Mouse (Mus musculus) erythroblast, adult 5-6 weeks (primary cell): ENCODE measurements around the gene Tcta. TPM values are rescaled to one million over a fixed set of nuclear protein-coding genes. Genes with fewer than 3 reads are reported as not detected.
"Not testable (repeated sequence)": the region's sequence is repeated elsewhere in the genome, so short reads cannot be mapped to it uniquely, and the experiment has no call there.

Experiments
- ATAC-seq: replicated peaks from 2 replicates; pipeline ENCODE4 v1.8.0; 2016; ENCODE audit warnings: moderate number of reproducible peaks, mild to moderate bottlenecking, moderate TSS enrichment, inconsistent platforms; ENCODE audit not compliant: poor library complexity, low FRiP score, severe bottlenecking
- total RNA-seq, 2 experiments: library from RNA; stranded (forward) in 1 of 2; stranded (reverse) in 1 of 2; fragments of 150-400 nt in 1 of 2; fragments of 200-764, 138-1000 nt in 1 of 2; gene quantifications; 2 replicates each; pipeline versions ENCODE4 v1.2.3 to v1.2.4; 2015 to 2017; ENCODE audit warnings: low replicate concordance in 2 of 2

Tcta gene
- total RNA-seq, 2 experiments from 2014 or later = 4.1 to 6.1 TPM

DNA sequence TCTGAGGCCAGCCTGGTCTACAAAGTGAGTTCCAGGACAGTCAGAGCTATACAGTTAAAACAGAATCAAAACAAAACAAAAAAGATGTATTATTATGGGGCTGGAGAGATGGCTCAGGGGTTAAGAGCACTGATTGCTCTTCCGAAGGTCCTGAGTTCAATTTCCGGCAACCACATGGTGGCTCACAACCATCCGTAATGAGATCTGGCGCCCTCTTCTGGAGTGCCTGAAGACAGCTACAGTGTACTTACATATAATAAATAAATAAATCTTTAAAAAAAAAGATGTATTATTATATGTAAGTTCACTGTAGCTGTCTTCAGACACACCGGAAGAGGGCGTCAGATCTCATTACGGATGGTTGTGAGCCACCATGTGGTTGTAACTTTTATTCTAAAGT is 16.1 kb upstream of the Tcta start:
- ATAC-seq = not testable (repeated sequence)

DNA sequence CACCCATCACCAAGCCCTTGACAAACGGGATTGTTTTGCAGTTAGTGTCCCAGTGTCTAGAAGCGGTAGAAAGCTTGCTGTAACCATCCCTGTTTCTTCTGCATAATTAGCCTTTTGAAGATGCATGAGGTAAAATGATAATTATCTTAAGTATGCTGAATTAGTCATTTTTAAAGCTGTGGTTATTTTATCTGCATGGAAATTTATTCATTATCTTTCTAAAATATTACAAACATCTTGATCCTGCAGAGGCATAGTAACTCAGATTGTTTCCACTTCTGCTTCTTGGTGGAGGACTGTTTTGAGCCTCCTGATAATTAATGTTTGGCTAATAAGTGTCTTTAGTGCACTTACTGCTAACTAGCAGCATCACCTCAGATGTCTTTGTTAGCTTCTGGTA is 12.5 kb upstream of the Tcta start:
- ATAC-seq = no peak

DNA sequence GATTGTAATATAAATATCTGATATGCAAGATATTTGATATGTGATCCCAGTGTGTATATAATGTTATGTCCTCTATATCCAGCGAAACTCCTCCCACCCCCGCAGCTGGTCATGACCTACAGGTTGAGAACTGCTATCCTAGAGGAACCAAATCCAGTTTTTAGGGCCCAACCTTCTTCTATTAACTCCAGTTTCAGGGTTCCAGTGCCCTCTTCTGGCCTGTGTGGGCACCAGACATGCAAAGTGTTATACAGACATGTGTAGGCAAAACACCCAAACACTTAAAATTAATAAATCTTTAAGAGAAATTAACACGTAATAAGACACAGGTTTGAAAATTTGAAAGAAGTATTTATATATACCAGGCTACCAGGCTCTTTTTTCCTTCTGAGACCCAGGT is 11.6 kb upstream of the Tcta start:
- peak; percentile 68 for ATAC-seq

DNA sequence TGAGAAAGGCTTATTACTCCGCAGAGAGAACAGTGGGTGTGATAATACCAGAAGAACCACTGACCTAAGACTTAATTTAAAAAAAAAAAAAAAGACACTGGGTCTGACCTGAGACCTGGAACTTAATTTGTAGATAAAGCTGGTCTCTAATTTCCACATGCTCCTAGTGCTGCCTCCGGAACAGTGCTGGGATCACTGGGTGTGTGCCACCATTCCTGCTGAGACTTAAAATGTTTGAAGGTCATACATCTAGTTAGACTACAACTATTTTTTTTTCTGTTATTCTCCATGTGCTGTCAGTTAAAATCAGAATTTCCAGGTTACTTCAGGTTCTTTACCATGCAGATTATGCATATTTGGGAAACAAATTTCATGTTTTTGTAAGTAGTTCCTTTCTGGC is 2.2 kb upstream of the Tcta start:
- ATAC-seq = no peak

DNA sequence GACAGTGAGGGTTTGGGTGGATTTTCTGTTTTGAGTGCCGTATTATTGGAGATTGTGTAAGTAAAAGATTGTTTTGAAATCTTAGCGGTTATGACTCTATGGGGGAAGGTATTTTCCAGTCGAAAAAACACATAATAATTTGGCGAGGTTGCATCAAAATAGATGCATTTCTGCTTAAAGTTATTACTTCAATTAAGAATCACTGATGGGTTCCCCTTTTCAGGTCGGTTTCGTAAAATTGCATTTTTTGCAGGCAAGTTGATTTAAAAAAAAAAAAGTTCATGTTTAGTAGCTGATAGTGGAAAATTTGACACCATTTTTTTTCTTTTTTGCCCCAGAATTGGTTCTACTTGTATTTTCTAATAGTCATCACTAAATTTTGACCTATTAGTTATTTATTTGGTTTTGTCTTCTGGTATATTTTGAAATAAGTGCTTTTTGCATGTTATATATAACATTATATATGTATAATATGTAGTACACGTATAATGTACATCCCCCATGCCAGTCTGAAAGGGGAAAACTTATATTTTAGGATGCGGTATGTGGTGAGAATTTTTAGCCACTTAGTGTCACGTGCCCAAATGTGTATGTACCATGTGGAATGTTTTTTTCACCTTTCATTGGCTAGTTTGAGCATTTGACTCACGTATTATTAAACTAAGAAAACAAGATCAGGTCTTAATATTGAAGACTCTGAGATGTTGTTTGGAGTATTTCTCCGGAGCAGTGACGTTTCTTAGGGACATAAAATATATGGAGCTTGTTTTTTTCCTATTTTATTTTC is 1.3 kb upstream of the Tcta start:
- ATAC-seq = peak; percentile 44

DNA sequence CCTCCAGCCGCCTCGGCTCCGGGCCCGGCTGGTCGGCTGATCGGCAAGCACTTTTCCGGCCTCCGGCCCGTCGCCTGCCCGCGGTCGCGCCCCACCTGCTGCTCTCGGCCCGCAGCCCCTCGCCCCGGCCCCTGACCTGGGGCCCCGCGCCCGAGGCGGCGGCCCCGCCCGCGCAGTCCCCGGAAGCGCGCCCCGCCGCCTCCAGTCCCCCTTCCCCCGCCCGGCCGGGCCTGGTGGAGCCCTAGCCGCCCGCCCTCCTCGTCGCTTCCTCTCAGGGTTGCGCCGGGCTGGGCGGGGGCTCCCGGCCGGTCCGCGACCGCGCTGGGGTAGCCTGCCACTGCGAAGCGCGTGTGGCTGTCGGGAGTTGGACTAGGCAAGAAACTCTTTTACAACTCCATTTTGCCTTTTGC is 616 bp upstream of the Tcta start:
- peak; percentile 46 for ATAC-seq

DNA sequence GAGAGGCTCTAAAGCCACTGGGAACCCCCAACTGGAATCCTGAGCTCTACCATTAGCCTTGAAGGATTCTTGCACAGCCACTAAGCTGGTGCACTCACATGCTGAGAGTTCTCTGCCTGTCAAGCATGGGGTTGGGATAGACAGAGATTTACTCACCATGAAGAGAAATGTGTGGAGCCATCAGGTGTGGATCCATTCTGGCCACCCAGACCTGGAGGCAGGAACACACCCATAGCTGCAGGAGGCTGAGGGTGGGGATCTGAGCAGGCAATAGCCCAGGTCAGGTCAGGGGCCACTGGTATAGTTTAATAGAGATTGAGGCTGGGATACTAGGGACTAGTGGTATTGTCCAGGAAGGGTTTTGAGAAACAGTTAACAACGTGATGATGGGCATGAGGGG is 790 bp downstream of the Tcta start:
- peak; percentile 33 for ATAC-seq

DNA sequence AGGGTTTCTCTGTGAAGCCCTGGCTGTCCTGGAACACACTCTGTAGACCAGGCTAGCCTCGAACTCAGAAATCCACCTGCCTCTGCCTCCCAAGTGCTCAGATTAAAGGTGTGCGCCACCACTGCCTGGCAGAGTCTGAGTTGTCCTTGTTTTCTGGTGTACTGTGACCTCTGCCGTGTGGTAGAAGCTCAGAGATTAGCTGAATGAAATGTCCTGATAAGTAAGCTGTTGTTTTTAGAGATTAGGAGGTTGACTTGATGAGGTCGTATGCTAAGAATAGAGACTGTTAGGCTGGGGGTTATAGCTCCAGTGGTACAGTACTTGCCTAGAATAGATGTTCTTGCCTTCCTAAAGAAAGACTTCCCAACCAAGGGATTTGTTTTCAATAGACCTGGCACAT is 1.2 kb downstream of the Tcta start:
- no peak for ATAC-seq

DNA sequence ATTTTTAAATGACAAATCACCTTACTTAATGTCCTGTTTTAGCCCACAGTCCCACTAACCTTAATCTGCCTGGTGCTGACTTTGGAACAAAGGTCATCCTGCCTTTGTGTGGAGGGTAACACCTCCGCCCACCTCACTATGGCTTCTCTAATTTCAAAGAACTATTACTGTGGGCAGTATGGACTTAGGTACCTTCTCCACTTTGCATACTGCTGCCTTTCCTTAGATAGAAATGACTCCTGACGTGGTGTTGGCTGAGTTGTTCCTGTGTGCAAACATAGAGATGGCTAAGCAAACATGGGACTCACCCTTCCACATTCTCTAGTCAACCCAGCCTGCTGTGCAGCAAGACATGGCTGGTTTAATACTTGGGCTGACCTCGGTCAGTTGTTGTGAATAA is 4.1 kb downstream of the Tcta start:
- no peak for ATAC-seq

DNA sequence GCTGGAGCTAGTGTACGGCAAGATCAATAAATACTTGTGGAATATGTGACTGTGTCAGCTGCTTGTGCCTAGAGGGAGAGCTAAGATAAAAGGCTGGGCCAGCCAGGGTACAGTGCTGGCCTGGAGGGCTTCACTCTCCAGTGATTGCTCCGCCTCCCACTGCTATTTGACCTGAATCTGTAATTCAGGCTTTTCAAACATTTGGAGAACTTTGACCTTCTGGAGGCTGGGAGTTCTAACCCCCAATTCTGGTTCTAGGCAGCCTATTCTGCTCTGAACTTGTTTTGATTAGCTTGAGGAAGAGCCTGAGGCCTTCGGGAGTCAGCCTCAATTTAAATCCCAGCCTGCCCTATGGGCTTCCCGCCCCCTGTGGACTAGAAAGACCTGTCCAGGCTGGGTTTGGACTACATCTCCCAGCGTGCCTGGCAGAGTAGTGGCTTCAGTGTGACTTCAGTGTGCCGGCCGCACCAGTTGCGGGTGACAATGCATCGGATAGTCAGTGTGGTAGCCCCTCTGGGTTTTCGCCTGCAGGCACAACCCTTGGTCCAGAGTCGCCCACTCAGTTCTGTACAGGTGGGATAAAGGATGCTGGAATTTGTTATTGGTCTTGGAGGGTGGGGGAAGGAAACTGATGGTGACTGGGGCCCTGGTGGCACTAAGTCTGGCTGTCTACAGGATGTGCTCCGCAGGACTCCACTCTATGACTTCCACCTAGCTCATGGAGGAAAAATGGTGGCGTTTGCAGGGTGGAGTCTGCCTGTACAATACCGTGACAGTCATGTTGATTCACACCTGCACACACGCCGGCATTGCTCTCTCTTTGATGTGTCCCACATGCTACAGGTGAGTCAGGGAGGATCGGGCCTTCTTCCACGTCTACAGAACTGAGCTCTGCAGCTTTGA is 9.3 kb downstream of the Tcta start, which contains the start of gene Amt:
Amt (plus strand) TSS at position 401 of the 903 bp plus-strand sequence.
- ATAC-seq = 0 out of 2 replicates have a peak, but pooled peaks have one; percentile 20

DNA sequence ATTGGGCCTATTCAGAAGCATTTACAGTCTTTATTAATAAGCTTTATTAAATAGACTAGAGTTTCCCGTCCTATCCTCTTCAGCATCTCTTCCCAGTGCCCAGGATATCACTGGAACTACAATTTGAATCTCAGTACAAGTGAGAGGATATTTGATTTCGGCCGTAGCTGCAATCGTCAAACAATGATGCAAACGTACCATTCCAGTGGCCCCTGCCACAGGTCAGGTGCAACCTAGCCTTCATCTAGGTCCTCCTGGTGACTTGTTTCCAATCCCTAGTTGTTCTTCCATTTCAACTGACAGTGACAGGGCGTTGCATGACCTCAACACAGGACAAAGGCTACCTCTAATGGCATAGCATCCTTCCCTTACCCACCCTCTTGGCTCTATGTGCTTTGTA is 15.2 kb downstream of the Tcta start:
- ATAC-seq = no peak

DNA sequence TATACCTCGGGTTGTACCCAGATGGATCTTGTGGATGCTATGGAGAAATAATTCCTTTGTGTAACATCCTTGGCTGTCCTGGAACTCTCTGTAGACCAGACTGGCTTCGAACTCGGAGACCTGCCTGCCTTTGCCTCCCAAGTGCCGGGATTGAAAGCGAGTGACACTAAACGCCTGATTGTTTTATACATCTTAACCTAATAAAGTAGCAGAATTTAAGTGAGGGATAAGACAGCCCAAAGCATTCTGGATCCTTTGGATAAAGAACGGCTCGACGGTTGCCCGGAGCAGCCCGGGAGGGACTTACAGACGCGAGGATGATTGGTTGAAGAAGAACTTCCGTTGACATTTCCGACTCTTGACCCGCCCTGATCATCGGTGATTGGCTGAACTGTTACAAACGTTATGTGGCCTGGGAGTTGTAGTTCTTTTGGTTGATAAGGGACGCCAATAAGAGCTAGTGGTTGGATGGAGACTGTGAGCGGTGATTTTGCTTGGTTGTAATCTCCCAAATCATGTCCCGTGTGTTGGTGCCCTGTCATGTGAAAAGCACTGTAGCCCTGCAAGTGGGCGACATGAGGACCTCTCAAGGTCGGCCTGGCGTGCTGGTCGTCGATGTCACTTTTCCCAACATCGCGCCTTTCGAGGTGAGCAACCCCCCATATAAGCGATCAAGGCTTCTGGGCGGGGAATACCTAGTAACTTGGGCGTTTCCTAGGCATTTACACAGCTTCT is 15.8 kb downstream of the Tcta start, which contains the start of gene Nicn1:
Nicn1 (plus strand) TSS at position 414 of the 735 bp plus-strand sequence.
- ATAC-seq = peak; percentile 99

DNA sequence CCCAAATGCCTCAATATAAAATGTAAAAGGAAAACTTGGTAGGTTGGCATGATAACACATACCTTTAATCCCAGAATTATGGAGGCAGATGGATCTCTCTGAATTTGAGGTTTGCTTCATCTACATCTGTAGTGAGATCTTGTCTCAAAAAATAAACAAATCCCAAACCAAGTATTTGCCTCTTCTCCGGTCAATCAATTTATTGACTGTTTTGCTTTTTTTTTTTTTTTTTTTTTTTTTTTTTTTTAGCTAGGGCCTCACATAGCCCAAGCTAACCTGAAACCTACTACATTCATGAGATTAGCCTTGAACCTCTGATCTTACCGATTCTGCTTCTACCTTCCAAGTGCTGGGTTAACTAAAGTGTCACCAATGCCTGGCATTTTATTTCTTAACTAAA is 16.6 kb downstream of the Tcta start:
- no peak for ATAC-seq

DNA sequence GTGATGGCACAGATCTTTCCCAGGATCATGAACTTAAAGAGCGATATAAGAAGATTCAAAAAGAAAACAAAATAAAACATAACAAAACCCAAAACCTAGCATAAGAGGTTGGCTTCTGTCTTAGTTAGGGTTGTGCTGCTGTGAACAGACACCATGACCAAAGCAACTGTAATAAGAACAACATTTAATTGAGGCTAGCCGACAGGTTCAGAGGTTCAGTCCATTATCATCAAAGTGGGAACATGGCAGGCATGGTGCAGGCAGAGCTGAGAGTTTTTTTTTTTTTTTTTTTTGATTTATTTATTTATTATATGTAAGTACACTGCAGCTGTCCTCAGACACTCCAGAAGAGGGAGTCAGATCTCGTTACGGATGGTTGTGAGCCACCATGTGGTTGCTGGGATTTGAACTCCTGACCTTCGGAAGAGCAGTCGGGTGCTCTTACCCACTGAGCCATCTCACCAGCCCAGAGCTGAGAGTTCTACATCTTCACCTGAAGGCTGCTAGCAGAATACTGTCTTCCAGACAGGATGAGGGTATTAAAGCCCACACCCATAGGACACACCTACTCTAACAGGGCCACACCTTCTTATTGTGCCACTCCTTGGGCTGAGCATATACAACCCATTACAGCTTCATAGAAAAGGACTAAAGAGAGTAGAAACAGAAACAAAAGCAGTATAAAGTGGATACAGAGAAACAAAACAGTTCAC is 18.3 kb downstream of the Tcta start:
- ATAC-seq = not testable (repeated sequence)

DNA sequence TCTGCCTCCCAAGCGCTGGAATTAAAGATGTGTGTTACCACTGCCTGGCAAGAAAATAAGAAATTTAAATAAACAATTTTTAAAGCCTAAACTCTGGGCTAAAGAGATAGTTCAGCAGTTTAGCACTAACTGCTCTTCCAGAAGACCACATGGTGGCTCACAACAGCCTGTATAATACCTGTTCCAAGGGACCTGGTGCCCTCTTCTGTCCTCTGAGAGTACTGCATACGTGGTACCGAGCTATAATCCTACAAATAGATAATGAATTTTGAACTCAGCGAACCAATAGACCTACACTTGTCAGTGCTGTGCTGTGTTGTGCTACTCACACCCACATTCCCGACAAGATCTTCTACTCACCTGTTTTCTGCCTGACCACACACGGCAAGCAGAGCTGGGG is 21.6 kb downstream of the Tcta start:
- peak; percentile 98 for ATAC-seq

DNA sequence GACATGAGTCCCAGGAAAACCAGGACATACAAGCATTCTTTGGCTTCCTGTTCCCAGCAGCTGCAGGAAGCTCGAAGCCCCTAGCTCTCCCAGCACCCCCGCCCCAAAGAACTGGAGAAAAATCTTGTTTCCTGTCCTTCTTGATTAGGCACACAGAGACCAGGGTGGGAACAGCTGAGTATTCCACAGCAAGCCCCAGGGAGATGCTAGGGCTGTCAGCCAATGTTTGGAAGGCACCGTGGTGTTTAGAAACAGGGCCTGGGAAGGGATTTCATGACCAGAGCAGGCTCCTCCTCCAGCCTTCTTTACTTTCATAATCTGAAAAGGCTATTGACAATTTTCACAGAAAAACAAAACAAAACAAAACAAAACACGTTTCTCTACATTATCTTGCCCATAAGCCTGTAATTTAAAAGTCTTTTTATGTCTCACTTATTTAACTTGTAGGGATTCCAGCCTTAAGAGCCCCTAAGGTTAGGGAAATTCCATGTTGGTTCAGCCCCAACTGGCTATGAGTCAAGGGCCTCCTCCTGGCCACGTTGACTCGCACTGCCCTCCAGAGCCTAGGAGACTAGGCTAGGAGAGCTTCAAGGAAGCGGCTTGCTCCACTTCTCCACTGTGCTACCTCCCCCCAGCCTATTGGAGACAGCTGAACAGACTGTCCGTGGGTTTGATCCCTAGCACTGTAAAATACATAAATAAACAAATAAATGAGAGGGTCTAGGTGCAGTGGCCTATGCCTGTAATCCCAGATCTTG is 25.7 kb downstream of the Tcta start:
- ATAC-seq = no peak

DNA sequence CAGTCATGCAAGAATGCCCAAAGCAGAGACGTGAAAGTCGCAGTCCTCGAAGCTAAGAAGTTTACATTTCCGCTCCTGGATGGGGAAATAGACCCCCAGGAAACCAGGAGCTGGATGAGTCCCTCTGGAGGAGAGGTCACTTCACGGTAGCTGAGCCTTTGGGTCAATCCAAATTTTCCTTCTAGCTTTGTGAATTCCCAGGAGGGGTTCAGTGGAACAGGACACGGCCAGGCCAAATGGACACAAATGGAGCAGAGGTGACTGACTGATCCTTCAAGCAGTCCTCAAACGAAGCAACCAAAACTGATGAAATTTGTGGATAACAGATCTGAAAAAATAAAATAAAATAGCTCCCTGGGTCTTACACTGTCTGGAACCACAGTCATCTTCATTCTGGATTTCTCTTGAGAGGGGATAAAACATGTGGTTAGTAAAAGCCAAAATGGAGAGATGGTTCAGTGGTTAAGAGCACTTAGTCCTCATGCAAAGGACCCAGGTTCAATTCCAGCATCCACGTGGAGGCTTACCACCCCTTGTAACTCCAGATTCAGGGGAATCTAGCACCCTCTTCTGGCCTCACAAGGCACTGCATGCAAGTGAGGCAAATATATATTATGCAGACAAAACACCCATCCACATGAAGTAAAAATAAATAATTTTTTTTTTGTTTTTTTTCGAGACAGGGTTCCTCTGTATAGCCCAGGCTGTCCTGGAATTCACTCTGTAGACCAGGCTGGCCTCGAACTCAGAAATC is 27.1 kb downstream of the Tcta start:
- ATAC-seq = peak; percentile 76

DNA sequence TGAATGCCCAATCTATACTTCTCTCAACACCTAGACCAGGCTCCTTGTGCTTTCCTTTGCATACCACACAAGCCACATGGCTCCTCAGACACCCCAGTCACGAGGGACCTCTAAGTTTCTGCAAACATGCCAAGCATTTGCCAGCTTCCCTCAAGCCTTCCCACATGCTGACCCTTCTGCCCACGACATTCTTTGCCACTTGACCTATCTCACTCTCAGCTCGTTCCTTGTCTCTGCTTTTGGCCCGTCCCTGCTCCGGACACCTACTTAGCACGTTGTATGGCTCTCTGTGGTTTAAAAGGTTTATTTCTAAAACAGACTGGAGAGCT is 30.7 kb downstream of the Tcta start:
- ATAC-seq = no peak
